Mouse (Mus musculus) right cerebral cortex, postnatal 14 days (tissue): ENCODE results near the gene Qtrt1.
A peak's percentile ranks its signal among the peaks of the same experiment; 100 is the strongest.

ENCODE experiments used
- DNase-seq: peaks from one replicate; pipeline ENCODE4 v3.0.0; 2022

Gene Qtrt1

DNA sequence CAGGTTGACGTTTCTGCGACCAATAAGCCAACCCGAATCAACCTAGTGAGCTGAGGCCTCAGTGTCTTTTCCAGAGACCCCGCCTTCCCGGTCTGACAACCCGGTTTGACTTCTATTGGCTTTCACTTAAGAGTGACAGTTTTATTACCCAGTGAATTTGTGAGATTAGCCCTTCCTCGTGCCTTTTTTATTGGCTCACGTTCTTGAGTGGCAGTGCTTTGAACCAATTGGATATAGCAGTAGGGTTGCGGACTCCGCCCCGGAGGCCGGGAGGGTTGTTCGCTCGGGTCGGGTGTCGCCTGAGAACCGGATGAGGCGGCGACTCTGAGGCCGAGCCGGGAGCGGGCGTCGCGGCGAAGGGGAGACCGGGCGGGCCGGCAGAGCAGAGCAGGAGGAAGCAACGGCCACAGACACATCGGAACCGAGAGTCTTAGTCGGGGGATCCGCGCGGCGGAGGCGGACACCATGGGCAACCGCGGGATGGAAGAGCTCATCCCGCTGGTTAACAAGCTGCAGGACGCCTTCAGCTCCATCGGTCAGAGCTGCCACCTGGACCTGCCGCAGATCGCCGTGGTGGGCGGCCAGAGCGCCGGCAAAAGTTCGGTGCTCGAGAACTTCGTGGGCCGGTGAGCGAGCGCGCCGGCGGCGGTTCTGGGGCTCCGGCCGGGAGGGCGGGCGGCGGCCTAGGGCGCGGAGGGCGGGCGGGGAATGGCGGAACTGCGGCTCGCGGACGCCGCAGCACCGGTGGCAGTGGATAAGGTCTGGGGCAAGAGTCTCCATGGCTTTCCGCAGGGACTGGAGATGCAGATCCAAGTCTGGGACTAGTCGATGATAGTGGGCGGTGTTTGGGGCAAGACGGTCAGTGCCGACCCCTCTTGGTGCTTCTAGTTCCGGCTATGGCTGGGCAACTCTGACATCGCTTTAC is 13.3 kb downstream of the Qtrt1 start, which contains the start of gene Dnm2:
Gene Dnm2 (plus strand): TSS at position 278 of the 925 bp plus-strand sequence.
- DNase-seq: peak; percentile 93

GRCm38 (mm10) chr9:21425556-21425945 is 13.9 kb downstream of the Qtrt1 start:
- no peak for DNase-seq

GRCm38 (mm10) chr9:21426013-21426412 is 14.4 kb downstream of the Qtrt1 start:
- no peak for DNase-seq

DNA sequence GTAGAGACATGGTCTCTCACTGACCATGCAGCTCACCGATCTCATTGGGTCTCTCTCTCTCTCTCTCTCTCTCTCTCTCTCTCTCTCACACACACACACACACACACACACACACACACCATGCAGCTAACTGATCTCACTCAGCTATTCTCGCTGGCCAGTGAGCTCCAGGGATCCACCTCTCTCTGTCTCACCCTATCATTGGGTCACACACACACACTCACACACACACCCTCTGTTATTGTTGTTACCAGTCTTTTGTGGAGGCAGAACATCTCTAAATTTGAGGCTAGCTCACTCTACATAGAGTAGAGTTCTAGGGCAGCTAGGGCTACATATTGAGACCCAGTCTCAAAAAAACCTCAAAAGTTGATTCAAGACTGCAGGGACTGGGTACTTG is 14.9 kb downstream of the Qtrt1 start:
- no peak for DNase-seq

- no peak for DNase-seq
Observed at GRCm38 (mm10) chr9:21427773-21428172, 16.1 kb downstream of the Qtrt1 start.

DNA sequence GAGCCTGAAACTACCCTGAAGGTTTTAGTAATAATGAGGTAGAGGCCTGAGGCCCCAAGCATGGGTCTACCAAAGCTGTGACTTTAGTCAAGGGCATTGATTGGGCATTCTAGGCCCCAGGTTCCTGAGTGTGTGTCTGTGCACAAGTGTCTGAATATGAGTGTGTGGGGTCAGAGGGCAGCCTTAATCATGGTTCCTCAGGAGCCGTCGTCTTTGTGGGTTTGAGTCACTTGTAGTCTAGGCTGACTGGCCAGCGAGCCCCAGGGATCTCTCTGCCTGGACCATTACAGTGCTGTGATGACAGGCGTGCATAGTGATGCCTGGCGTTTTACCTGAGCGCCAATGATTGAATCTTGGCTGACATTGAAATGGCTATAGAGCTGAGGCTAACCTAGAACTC is 16.5 kb downstream of the Qtrt1 start:
- DNase-seq: no peak

DNA sequence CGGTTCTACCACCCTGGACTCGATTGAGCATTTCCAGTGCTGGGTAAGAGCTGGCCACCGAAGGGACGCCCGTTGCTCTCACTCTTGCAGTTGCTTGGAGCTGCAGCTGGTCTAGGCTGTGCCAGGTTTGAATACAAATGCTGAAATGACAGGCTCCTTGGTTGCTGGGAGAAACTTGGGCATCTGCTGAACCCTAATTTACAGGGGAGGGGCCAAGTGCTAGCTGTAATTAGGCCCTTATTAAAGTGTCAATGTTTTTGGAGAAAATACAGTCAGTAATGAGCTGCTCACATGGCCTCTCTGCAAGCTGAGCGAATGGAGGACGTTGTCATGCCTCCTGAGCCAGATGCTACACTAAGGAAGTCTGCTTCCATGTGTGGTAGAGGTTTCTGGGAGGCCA is 19.1 kb downstream of the Qtrt1 start:
- DNase-seq: no peak

DNA sequence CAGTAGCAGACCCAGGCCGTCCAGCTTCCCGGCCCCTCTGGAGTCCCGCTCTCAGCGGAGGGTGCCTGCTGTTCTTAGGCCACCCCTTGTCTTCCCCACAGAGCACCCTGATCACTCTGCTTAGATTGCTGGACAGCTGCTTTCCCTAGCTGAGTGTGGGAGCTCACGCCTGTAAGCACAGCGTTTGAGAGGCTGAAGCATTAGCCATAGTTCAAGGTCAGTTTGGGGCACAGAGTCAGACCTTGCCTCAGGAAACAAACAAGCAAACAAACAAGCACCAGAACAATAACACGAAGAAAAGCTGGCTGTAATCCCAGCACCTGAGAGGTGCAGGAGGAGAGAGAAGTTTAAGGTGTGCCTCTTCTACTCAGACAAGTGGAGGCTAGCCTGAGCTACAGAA is 20.4 kb downstream of the Qtrt1 start:
- no peak for DNase-seq

DNA sequence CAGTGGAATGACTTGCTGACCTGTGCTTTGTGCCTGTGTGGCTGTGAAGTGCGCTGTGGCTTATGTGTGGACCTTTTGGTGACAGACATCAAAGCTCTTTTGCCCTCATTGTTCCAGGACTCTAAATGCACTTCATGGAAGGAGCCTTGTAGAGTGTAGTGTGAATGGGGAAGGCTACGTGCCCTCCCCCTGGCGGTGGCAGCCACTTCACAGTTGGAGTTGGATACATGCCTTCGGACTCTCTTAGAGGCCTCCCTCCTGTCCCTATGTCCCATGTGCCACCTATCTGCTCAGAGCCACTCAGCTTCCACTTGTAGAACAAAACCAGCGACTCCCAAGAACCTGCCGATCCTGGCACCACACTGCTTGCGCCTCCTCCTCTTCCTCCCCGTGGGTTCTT is 22.1 kb downstream of the Qtrt1 start:
- no peak for DNase-seq

- DNase-seq: peak; percentile 31
Observed at GRCm38 (mm10) chr9:21434410-21434809, 22.8 kb downstream of the Qtrt1 start.

DNA sequence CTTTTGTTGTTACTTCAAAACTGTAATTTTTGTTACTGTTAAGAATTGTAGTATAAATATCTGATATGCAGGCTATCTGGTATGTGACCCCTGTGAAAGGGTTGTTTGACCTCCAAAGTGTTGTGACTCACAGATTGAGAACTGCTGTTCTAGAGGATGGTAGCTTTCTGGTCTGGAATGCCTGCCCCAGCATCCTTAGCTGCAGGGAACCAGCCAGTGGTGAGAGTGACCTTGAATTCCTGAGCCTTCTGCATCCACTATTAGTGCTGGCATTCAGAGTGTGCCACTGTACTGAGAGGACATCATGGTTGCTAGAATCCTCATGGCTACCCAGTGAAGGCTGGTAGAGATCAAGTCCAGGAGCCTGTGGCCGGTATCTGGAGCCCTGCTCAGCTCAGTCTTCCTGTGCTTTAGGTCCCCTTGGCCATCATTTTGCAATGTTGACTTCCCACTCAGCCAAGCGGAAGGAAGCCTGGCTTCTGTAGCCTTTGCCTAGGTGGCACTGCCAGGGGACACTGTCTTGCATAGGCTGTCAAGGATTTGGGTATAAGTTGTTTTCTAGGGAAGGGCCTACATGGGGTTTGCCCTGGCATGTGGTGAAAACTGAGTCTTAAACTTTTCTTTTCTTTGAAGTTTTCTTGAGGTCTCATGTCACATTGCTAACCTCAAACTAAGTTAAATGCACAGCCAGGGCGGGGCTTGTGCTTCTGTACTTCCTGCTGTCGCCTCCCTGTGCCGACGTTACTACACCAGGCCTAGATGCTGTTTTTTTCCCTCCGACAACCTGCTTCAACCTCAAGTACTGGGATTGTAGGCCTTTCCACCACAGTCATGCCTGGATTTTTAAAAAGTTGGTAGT is 24.4 kb downstream of the Qtrt1 start:
- no peak for DNase-seq

GRCm38 (mm10) chr9:21437577-21437976 is 25.9 kb downstream of the Qtrt1 start:
- no peak for DNase-seq

DNA sequence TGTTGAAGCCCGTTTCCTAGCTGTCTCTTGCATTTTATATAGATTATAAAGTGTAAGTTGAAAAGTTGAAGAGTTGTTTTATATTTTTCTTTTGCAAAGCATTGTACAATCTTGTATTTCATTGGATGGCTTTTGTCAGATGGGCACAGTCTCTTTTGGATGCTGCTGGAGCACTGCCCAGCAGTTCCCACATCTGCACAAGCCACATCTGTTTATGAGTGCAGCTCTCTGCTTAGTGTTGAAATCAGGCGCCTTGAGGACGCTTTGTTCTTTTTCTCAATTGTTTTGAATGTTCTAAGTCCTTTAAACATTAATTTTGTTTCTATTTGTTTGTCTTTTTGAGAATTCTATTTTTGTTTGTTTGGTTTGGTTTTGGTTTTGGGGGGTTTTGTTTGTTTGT is 26.6 kb downstream of the Qtrt1 start:
- DNase-seq: no peak

GRCm38 (mm10) chr9:21439456-21439855 is 27.8 kb downstream of the Qtrt1 start:
- no peak for DNase-seq

- no peak for DNase-seq
Observed at GRCm38 (mm10) chr9:21439914-21440313, 28.3 kb downstream of the Qtrt1 start.

- DNase-seq: no peak
Observed at GRCm38 (mm10) chr9:21440387-21440786, 28.8 kb downstream of the Qtrt1 start.

DNA sequence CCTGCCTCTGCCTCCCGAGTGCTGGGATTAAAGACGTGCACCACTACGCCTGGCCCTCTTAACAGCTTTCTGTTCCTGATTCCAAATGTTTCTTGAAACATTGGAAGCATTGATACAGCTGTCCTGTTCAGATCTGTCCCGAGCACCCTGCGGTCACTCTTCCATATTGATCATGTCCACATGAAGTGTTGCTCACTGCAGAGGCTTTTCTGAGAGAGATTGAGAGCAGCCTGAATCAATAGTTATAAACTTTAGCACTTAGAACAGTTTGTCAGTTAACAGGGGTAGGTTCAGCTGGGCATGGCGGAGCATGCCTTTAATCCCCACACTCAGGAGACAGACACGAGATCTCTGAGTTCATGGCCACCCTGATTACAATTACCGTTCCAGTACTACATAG is 32.2 kb downstream of the Qtrt1 start:
- DNase-seq: no peak

DNA sequence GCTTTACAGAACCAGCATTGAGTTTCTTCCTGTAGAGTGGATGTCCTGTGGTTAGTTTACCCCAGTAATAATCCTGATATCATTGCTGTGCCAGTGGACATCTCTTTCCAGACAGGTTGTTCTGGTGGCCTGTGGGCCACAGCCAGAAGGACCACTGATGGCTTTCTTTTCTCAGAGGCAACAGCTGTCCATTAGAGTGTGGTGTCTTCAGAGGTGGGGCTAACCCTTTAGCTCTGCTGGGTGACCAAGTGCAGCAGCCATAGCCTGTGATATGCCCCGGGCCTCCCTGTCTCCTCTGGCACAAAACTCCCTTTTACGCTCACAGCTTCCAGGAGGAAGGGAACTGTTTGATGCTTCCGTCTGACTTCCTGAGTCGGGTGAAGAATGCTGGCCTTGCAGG is 32.9 kb downstream of the Qtrt1 start:
- DNase-seq: no peak

DNA sequence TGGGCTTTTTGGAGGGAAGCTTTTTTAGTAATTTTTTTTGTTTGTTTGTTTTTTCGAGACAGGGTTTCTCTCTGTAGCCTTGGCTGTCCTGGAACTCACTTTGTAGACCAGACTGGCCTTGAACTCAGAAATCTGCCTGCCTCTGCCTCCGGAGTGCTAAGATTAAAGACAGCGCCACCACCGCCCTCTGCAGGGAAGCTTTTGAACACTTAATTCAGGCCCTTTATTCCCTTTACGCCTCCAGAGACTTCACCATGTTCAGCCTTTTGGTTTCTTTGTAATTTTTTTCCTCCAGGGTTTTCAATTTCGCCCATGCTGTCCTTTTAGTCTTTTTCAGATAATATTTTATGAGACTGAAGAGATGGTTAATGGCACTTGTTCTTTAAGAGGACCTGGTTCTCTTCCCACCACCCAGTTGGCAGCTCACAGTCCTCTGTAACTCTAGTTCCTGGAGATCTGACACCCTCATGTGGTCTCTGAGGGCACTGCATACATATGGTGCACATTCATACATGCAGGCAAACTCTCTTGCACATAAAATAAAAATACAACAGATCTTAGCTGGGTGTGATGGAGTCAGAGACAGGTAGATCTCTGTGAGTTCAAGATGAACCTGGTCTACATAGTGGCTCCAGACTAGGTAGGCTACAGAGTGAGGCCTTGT is 33.6 kb downstream of the Qtrt1 start:
- DNase-seq: no peak

GRCm38 (mm10) chr9:21447778-21448177 is 36.1 kb downstream of the Qtrt1 start:
- no peak for DNase-seq

GRCm38 (mm10) chr9:21449710-21450109 is 38.1 kb downstream of the Qtrt1 start:
- DNase-seq: no peak

DNA sequence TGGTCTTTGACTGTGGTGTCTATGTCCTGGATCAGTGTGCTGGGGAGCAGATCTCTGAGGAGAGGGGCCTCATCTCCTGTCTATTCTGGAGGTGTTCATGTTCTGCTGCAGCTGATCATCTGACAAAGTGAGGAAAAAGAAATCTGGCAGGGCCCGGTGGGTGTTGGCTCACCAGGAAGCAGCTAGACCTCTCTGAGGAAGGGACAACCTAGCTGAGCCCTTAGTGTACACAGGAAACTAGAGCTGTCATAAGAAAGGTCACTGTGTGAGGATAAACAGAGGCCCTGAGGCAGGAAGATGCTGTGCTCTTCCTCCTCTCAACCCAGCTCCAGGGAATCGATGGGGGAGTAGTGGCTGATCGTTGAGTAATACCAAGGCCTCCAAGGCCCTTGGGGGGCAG is 38.6 kb downstream of the Qtrt1 start:
- no peak for DNase-seq

- DNase-seq: no peak
Observed at GRCm38 (mm10) chr9:21451391-21451790, 39.8 kb downstream of the Qtrt1 start.
